Mouse (Mus musculus) neural tube, embryonic 15.5 days (tissue): ENCODE measurements at regions not wholly inside any gene's neighbourhood (a gene's known extent, or its start where the extent isn't known, plus 50 kb on each side); places are given as distances from the start of the nearest gene placed in this dataset.

Experiments used
- ATAC-seq: fragments of 200-750 bp; cut with Nextera tagmentation; 2 replicates; pipeline ENCODE4 v1.8.0; 2017; ENCODE audit warnings: mild to moderate bottlenecking, moderate TSS enrichment, moderate library complexity; ENCODE audit not compliant: low FRiP score
- H3K27ac ChIP-seq: fragments of 300-500 bp; sonication (generic); replicated peaks from 2 replicates; pipeline ENCODE4 v1.5.1; 2015; ENCODE audit warnings: mild to moderate bottlenecking, inconsistent platforms
- H3K27me3 ChIP-seq: fragments of 300-500 bp; sonication (generic); replicated peaks from 2 replicates; pipeline ENCODE4 v1.6.1; 2015; ENCODE audit warnings: inconsistent platforms
- H3K36me3 ChIP-seq: fragments of 300-500 bp; sonication (generic); 2 replicates; pipeline ENCODE4 v1.6.1; 2015; ENCODE audit warnings: inconsistent platforms
- H3K4me1 ChIP-seq: fragments of 300-500 bp; sonication (generic); 2 replicates; pipeline ENCODE4 v1.6.1; 2015; ENCODE audit warnings: inconsistent platforms
- H3K4me2 ChIP-seq: fragments of 300-500 bp; sonication (generic); 2 replicates; pipeline ENCODE4 v1.6.1; 2015; ENCODE audit warnings: inconsistent platforms, mild to moderate bottlenecking, moderate library complexity
- H3K4me3 ChIP-seq: fragments of 300-500 bp; sonication (generic); replicated peaks from 2 replicates; pipeline ENCODE4 v1.5.1; 2015; ENCODE audit warnings: mild to moderate bottlenecking, inconsistent platforms
- H3K9ac ChIP-seq: fragments of 300-500 bp; sonication (generic); replicated peaks from 2 replicates; pipeline ENCODE4 v1.6.1; 2015; ENCODE audit warnings: mild to moderate bottlenecking, inconsistent platforms
- H3K9me3 ChIP-seq: fragments of 300-500 bp; sonication (generic); replicated peaks from 2 replicates; pipeline ENCODE4 v1.6.1; 2016; ENCODE audit warnings: inconsistent platforms
- WGBS: fragments of 180-500 bp; shearing (Covaris S2); methylation state at CpG from one replicate; pipeline ENCODE4 v1.1.7; 2015; ENCODE audit warnings: mixed read lengths; 5-methylcytosine and 5-hydroxymethylcytosine counted together

GRCm38 (mm10) chr5:120251697-120252401 lies 135.6 kb downstream of the Rbm19 start:
- 0 out of 2 replicates have a peak overlapping the region, but pooled peaks have one; percentile 4 for H3K4me3 ChIP-seq
- H3K9ac ChIP-seq, result 0 out of 2 replicates have a peak overlapping the region, but pooled peaks have one; percentile 15
- H3K27me3 ChIP-seq, result no peaks in the 10 kb centered on the region; the same call in 1 of the 2 replicates
- peaks cover 16% of the 10 kb centered on the region for H3K4me1 ChIP-seq
- peak; percentile 84 for ATAC-seq
- H3K4me2 ChIP-seq, result peak overlapping the region; percentile 39
- peak overlapping the region; percentile 84 for H3K27ac ChIP-seq
- H3K9me3 ChIP-seq, result no peaks in the 10 kb centered on the region
- WGBS, result 7% methylated on average over 22 of the region's 22 CpGs
- no peaks in the 10 kb centered on the region for H3K36me3 ChIP-seq

GRCm38 (mm10) chr5:120252551-120252950 lies 136.3 kb downstream of the Rbm19 start:
- Histone ChIP-seq H3K4me3 (no peak overlapping the region), H3K4me1 (peaks cover 16% of the 10 kb centered on the region), H3K27ac (peak overlapping the region; percentile 84), H3K36me3 (no peaks in the 10 kb centered on the region), H3K27me3 (no peaks in the 10 kb centered on the region; the same call in 1 of the 2 replicates), H3K9ac (no peak overlapping the region), H3K9me3 (no peaks in the 10 kb centered on the region), H3K4me2 (peak overlapping the region; percentile 39; the same call in 1 of the 2 replicates)
- WGBS, result 13% methylated on average over 8 of the region's 8 CpGs
- ATAC-seq, result no peak

GRCm38 (mm10) chr5:120262715-120263273 lies 146.5 kb downstream of the Rbm19 start:
- Histone ChIP-seq H3K4me2 (no peak overlapping the region), H3K36me3 (no peaks in the 10 kb centered on the region), H3K27ac (no peak overlapping the region), H3K4me3 (no peak overlapping the region), H3K9me3 (no peaks in the 10 kb centered on the region), H3K9ac (no peak overlapping the region), H3K4me1 (peaks cover 8% of the 10 kb centered on the region; the same call in 1 of the 2 replicates), H3K27me3 (peaks cover 9% of the 10 kb centered on the region; the same call in 1 of the 2 replicates)
- no peak for ATAC-seq
- WGBS, result 20% methylated on average over 14 of the region's 14 CpGs

GRCm38 (mm10) chr5:120269416-120269860 lies 153.2 kb downstream of the Rbm19 start:
- peak; percentile 48; the same call in 1 of the 2 replicates for ATAC-seq
- Histone ChIP-seq H3K9me3 (no peaks in the 10 kb centered on the region), H3K4me2 (peak overlapping the region; percentile 36), H3K9ac (peak overlapping the region; percentile 34), H3K27ac (peak overlapping the region; percentile 84), H3K4me3 (0 out of 2 replicates have a peak overlapping the region, but pooled peaks have one; percentile 3), H3K27me3 (no peaks in the 10 kb centered on the region; the same call in 1 of the 2 replicates), H3K4me1 (peaks cover 34% of the 10 kb centered on the region), H3K36me3 (no peaks in the 10 kb centered on the region)
- 4% methylated on average over 21 of the region's 22 CpGs for WGBS

GRCm38 (mm10) chr5:120270887-120271616 lies 154.8 kb downstream of the Rbm19 start:
- H3K4me3 ChIP-seq, result no peak overlapping the region
- H3K4me1 ChIP-seq, result peaks cover 37% of the 10 kb centered on the region
- no peak overlapping the region for H3K9ac ChIP-seq
- H3K27me3 ChIP-seq, result no peaks in the 10 kb centered on the region
- H3K4me2 ChIP-seq, result peak overlapping the region; percentile 15; the same call in 1 of the 2 replicates
- peak overlapping the region; percentile 73 for H3K27ac ChIP-seq
- 24% methylated on average over 14 of the region's 14 CpGs for WGBS
- H3K36me3 ChIP-seq, result no peaks in the 10 kb centered on the region
- peak; percentile 59; the same call in 1 of the 2 replicates for ATAC-seq
- no peaks in the 10 kb centered on the region for H3K9me3 ChIP-seq

- H3K27me3 ChIP-seq, result 0 out of 2 replicates have a peak, but pooled peaks cover 7% of the 10 kb centered on the region
- no peak for ATAC-seq
- no peak overlapping the region for H3K4me2 ChIP-seq
- no peaks in the 10 kb centered on the region for H3K36me3 ChIP-seq
- H3K27ac ChIP-seq, result peak overlapping the region; percentile 65
- no peak overlapping the region for H3K9ac ChIP-seq
- 30% methylated on average over 9 of the region's 9 CpGs for WGBS
- H3K9me3 ChIP-seq, result no peaks in the 10 kb centered on the region
- no peak overlapping the region for H3K4me3 ChIP-seq
- peaks cover 31% of the 10 kb centered on the region for H3K4me1 ChIP-seq
Measured at GRCm38 (mm10) chr5:120276229-120276628, 155.3 kb upstream of the Lhx5 start.

GRCm38 (mm10) chr5:120280321-120280720 lies 151.2 kb upstream of the Lhx5 start:
- Histone ChIP-seq H3K4me2 (peak overlapping the region; percentile 26; the same call in 1 of the 2 replicates), H3K4me1 (peaks cover 37% of the 10 kb centered on the region), H3K9me3 (no peaks in the 10 kb centered on the region), H3K9ac (no peak overlapping the region), H3K27me3 (0 out of 2 replicates have a peak, but pooled peaks cover 8% of the 10 kb centered on the region), H3K4me3 (no peak overlapping the region), H3K27ac (0 out of 2 replicates have a peak overlapping the region, but pooled peaks have one; percentile 5), H3K36me3 (no peaks in the 10 kb centered on the region)
- ATAC-seq, result no peak
- WGBS, result 4% methylated on average over 13 of the region's 13 CpGs

- Histone ChIP-seq H3K4me1 (peaks cover 34% of the 10 kb centered on the region), H3K27me3 (0 out of 2 replicates have a peak, but pooled peaks cover 8% of the 10 kb centered on the region), H3K4me3 (no peak overlapping the region), H3K9ac (no peak overlapping the region), H3K36me3 (no peaks in the 10 kb centered on the region), H3K27ac (peak overlapping the region; percentile 60; the same call in 1 of the 2 replicates), H3K4me2 (peak overlapping the region; percentile 25), H3K9me3 (no peaks in the 10 kb centered on the region)
- ATAC-seq, result peak; percentile 53; the same call in 1 of the 2 replicates
- WGBS, result 5% methylated on average over 22 of the region's 22 CpGs
Measured at GRCm38 (mm10) chr5:120280991-120281602, 150.4 kb upstream of the Lhx5 start.

GRCm38 (mm10) chr5:120281840-120282565 lies 149.5 kb upstream of the Lhx5 start:
- Histone ChIP-seq H3K4me2 (no peak overlapping the region), H3K27ac (peak overlapping the region; percentile 60), H3K4me1 (peaks cover 35% of the 10 kb centered on the region), H3K9me3 (no peaks in the 10 kb centered on the region), H3K36me3 (no peaks in the 10 kb centered on the region), H3K4me3 (no peak overlapping the region), H3K27me3 (0 out of 2 replicates have a peak, but pooled peaks cover 8% of the 10 kb centered on the region), H3K9ac (no peak overlapping the region)
- WGBS, result 44% methylated on average over 18 of the region's 18 CpGs
- no peak for ATAC-seq

- H3K4me3 ChIP-seq, result no peak overlapping the region
- WGBS, result 33% methylated on average over 8 of the region's 8 CpGs
- no peak overlapping the region for H3K9ac ChIP-seq
- 0 out of 2 replicates have a peak, but pooled peaks cover 8% of the 10 kb centered on the region for H3K27me3 ChIP-seq
- ATAC-seq, result no peak
- no peaks in the 10 kb centered on the region for H3K36me3 ChIP-seq
- H3K4me2 ChIP-seq, result no peak overlapping the region
- H3K9me3 ChIP-seq, result no peaks in the 10 kb centered on the region
- H3K4me1 ChIP-seq, result peaks cover 46% of the 10 kb centered on the region
- H3K27ac ChIP-seq, result peak overlapping the region; percentile 61; the same call in 1 of the 2 replicates
Measured at GRCm38 (mm10) chr5:120284625-120285024, 146.9 kb upstream of the Lhx5 start.
